Mouse (Mus musculus): ENCODE measurements around the gene Scarb2. TPM values are rescaled to one million over a fixed set of nuclear protein-coding genes. Genes with fewer than 3 reads are reported as not detected.
A peak's percentile ranks its signal among the peaks of the same experiment; 100 is the strongest.

The Scarb2 gene
- polyA plus RNA-seq, 1 experiment = 4.8 TPM

- no peak for TF ChIP-seq GATA1 (IDR thresholded peaks at IDR 0.05; ENCODE audit: borderline replicate concordance, low read length)
- TF ChIP-seq FLI1 (IDR thresholded peaks at IDR 0.05; ENCODE audit: low read length) = no peak
- no peaks in the 10 kb centered on the region for H3K27me3 ChIP-seq (replicated peaks)
- peaks cover 6% of the 10 kb centered on the region; the same call in 1 of the 2 replicates for H3K4me1 ChIP-seq
- H3K36me3 ChIP-seq (replicated peaks; ENCODE audit: low read length) = peaks cover 86% of the 10 kb centered on the region
- H3K4me3 ChIP-seq (replicated peaks) = no peak overlapping the region
- H3K9me3 ChIP-seq = no peaks in the 10 kb centered on the region
These were observed 53.8 kb downstream of the Scarb2 start for GRCm38 (mm10) chr5:92452876-92453275.

- H3K27me3 ChIP-seq (replicated peaks) = no peaks in the 10 kb centered on the region
- TF ChIP-seq FLI1 (IDR thresholded peaks at IDR 0.05; ENCODE audit: low read length) = no peak
- no peak for TF ChIP-seq GATA1 (IDR thresholded peaks at IDR 0.05; ENCODE audit: borderline replicate concordance, low read length)
- H3K36me3 ChIP-seq (replicated peaks; ENCODE audit: low read length) = peaks cover 82% of the 10 kb centered on the region
- H3K4me1 ChIP-seq = peaks cover 19% of the 10 kb centered on the region
- H3K4me3 ChIP-seq (replicated peaks) = no peak overlapping the region
- H3K9me3 ChIP-seq = no peaks in the 10 kb centered on the region
These were observed 59.9 kb downstream of the Scarb2 start for GRCm38 (mm10) chr5:92446736-92447135.

GRCm38 (mm10) chr5:92445016-92445415 lies 61.6 kb downstream of the Scarb2 start:
- Histone ChIP-seq H3K4me1 (peaks cover 33% of the 10 kb centered on the region), H3K4me3 (replicated peaks) (no peak overlapping the region), H3K27me3 (replicated peaks) (no peaks in the 10 kb centered on the region), H3K9me3 (no peaks in the 10 kb centered on the region), H3K36me3 (replicated peaks; ENCODE audit: low read length) (peaks cover 64% of the 10 kb centered on the region)
- no peak for TF ChIP-seq GATA1 (IDR thresholded peaks at IDR 0.05; ENCODE audit: borderline replicate concordance, low read length)
- no peak for TF ChIP-seq FLI1 (IDR thresholded peaks at IDR 0.05; ENCODE audit: low read length)

- no peaks in the 10 kb centered on the region for H3K9me3 ChIP-seq
- TF ChIP-seq FLI1 (IDR thresholded peaks at IDR 0.05; ENCODE audit: low read length) = no peak
- no peak for TF ChIP-seq GATA1 (IDR thresholded peaks at IDR 0.05; ENCODE audit: borderline replicate concordance, low read length)
- peaks cover 49% of the 10 kb centered on the region for H3K4me1 ChIP-seq
- H3K4me3 ChIP-seq (replicated peaks) = peak overlapping the region; percentile 19
- H3K27me3 ChIP-seq (replicated peaks) = no peaks in the 10 kb centered on the region
- H3K36me3 ChIP-seq (replicated peaks; ENCODE audit: low read length) = peaks cover 43% of the 10 kb centered on the region
These were observed 63.7 kb downstream of the Scarb2 start for GRCm38 (mm10) chr5:92442914-92443313.

GRCm38 (mm10) chr5:92441494-92441893 lies 65.1 kb downstream of the Scarb2 start:
- no peaks in the 10 kb centered on the region for H3K9me3 ChIP-seq
- H3K36me3 ChIP-seq (replicated peaks; ENCODE audit: low read length) = peaks cover 29% of the 10 kb centered on the region

GRCm38 (mm10) chr5:92438540-92438939 lies 68.1 kb downstream of the Scarb2 start:
- no peak overlapping the region for H3K4me3 ChIP-seq (replicated peaks)
- peaks cover 5% of the 10 kb centered on the region for H3K36me3 ChIP-seq (replicated peaks; ENCODE audit: low read length)
- peaks cover 58% of the 10 kb centered on the region for H3K4me1 ChIP-seq
- TF ChIP-seq GATA1 (IDR thresholded peaks at IDR 0.05; ENCODE audit: borderline replicate concordance, low read length) (no peak), FLI1 (IDR thresholded peaks at IDR 0.05; ENCODE audit: low read length) (no peak)
- H3K9me3 ChIP-seq = no peaks in the 10 kb centered on the region
- no peaks in the 10 kb centered on the region for H3K27me3 ChIP-seq (replicated peaks)

More at GRCm38 (mm10) chr5:92441494-92441893, 65.1 kb downstream of the Scarb2 start:
- no peaks in the 10 kb centered on the region for H3K27me3 ChIP-seq (replicated peaks)
- H3K4me3 ChIP-seq (replicated peaks) = no peak overlapping the region
- no peak for TF ChIP-seq FLI1 (IDR thresholded peaks at IDR 0.05; ENCODE audit: low read length)
- TF ChIP-seq GATA1 (IDR thresholded peaks at IDR 0.05; ENCODE audit: borderline replicate concordance, low read length) = no peak
- peaks cover 56% of the 10 kb centered on the region for H3K4me1 ChIP-seq

GRCm38 (mm10) chr5:92435025-92435584 lies 71.5 kb downstream of the Scarb2 start, which contains the start of gene Nup54:
Nup54 (minus strand) TSS chr5:92435219.
- Histone ChIP-seq H3K36me3 (replicated peaks; ENCODE audit: low read length) (peaks cover 11% of the 10 kb centered on the region), H3K4me1 (peaks cover 33% of the 10 kb centered on the region), H3K27me3 (replicated peaks) (no peaks in the 10 kb centered on the region), H3K9me3 (no peaks in the 10 kb centered on the region), H3K4me3 (replicated peaks) (peak within 1 kb of the TSS; percentile 96)
- peak; percentile 91 for TF ChIP-seq FLI1 (IDR thresholded peaks at IDR 0.05; ENCODE audit: low read length)
- no peak for TF ChIP-seq GATA1 (IDR thresholded peaks at IDR 0.05; ENCODE audit: borderline replicate concordance, low read length)

GRCm38 (mm10) chr5:92434571-92434985 lies 72.1 kb downstream of the Scarb2 start:
- Histone ChIP-seq H3K27me3 (replicated peaks) (no peaks in the 10 kb centered on the region), H3K4me3 (replicated peaks) (peak overlapping the region; percentile 96), H3K4me1 (peaks cover 30% of the 10 kb centered on the region), H3K36me3 (replicated peaks; ENCODE audit: low read length) (peaks cover 13% of the 10 kb centered on the region), H3K9me3 (no peaks in the 10 kb centered on the region)
- TF ChIP-seq FLI1 (IDR thresholded peaks at IDR 0.05; ENCODE audit: low read length) (no peak), GATA1 (IDR thresholded peaks at IDR 0.05; ENCODE audit: borderline replicate concordance, low read length) (no peak)

- peaks cover 25% of the 10 kb centered on the region for H3K4me1 ChIP-seq
- TF ChIP-seq GATA1 (IDR thresholded peaks at IDR 0.05; ENCODE audit: borderline replicate concordance, low read length) = no peak
- TF ChIP-seq FLI1 (IDR thresholded peaks at IDR 0.05; ENCODE audit: low read length) = no peak
- no peaks in the 10 kb centered on the region for H3K9me3 ChIP-seq
- H3K27me3 ChIP-seq (replicated peaks) = no peaks in the 10 kb centered on the region
- H3K36me3 ChIP-seq (replicated peaks; ENCODE audit: low read length) = peaks cover 18% of the 10 kb centered on the region
- peak overlapping the region; percentile 96 for H3K4me3 ChIP-seq (replicated peaks)
These were observed 72.6 kb downstream of the Scarb2 start for GRCm38 (mm10) chr5:92434070-92434469.

GRCm38 (mm10) chr5:92431611-92432010 lies 75.0 kb downstream of the Scarb2 start:
- Histone ChIP-seq H3K27me3 (replicated peaks) (no peaks in the 10 kb centered on the region), H3K4me3 (replicated peaks) (no peak overlapping the region), H3K36me3 (replicated peaks; ENCODE audit: low read length) (peaks cover 43% of the 10 kb centered on the region), H3K4me1 (peaks cover 11% of the 10 kb centered on the region), H3K9me3 (no peaks in the 10 kb centered on the region)
- TF ChIP-seq FLI1 (IDR thresholded peaks at IDR 0.05; ENCODE audit: low read length) = no peak
- no peak for TF ChIP-seq GATA1 (IDR thresholded peaks at IDR 0.05; ENCODE audit: borderline replicate concordance, low read length)

All from megakaryocyte, embryonic 14.5 days (primary cell).